Mouse (Mus musculus): ENCODE data around the gene Tfpi.
"Not testable (repeated sequence)": the region's sequence is repeated elsewhere in the genome, so short reads cannot be mapped to it uniquely, and the experiment has no call there.

Tfpi gene

DNA sequence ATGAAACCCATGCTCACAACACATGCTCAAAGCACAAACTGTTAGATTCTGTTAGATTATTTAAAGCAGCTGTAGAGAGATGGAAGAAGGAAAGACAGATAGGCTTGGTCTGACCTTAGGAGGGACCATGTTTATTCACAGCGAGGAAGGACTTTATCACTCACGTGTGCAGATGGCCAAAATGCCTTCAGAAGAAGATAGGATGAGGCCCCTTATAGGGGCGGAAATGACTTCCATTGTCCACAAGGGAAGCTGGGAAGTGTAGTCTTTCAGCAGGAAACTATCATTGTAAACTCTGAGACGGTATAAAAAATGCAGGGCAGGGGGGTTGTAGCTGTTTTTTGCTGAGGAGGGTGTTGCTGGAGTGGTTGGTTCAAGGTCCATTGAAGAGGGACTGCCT is at the start of gene Tfpi:
Gene Tfpi, minus strand, starts transcription at position 199 of the 400 bp plus-strand sequence.
- no peak for DNase-seq (ENCODE audit: low read depth, low spot score)

DNA sequence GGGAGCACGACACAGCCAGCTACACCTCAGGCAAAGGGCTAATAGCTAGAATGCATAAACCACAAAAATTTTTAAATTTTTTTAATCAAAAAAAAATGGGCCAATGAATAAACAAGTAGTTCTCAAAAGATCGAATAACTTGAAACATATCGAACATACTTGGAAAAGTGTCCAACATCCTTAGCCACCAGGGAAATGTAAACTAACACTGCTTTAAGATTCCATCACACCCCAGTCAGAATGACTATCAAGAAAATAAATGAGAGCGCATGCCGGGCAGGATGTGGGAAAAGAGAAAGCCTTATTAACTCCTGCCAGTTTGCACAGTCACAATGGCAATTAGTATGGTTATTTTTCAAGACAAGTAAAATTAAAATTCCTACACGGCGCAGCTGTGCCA is 49.6 kb upstream of the Tfpi start:
- no peak for DNase-seq (ENCODE audit: low read depth, low spot score)

- DNase-seq (ENCODE audit: low read depth, low spot score): no peak
Measured at GRCm38 (mm10) chr2:84525806-84526205, 49.2 kb upstream of the Tfpi start.

DNA sequence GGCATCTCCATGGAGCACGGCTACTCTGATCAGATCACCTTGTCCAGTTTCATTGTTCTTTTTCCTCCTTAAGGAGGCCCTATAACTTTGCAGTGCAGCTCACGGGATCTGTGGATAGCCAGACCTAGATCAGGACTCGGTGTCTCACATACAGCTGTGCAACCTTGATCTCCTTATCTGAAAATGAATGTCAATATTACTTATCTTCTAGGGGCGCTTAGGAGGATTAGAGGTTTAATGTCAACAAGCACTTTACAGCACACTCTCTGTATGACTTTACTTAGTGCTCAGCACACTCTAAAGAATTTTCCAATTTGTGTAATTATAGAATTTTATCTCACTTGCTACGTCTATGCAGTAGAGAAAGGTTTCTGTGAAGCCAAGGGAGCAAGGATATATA is 48.5 kb upstream of the Tfpi start:
- no peak for DNase-seq (ENCODE audit: low read depth, low spot score)

- no peak for DNase-seq (ENCODE audit: low read depth, low spot score)
Measured at GRCm38 (mm10) chr2:84523994-84524393, 47.4 kb upstream of the Tfpi start.

GRCm38 (mm10) chr2:84523103-84523865 is 46.7 kb upstream of the Tfpi start:
- DNase-seq (ENCODE audit: low read depth, low spot score): no peak

DNA sequence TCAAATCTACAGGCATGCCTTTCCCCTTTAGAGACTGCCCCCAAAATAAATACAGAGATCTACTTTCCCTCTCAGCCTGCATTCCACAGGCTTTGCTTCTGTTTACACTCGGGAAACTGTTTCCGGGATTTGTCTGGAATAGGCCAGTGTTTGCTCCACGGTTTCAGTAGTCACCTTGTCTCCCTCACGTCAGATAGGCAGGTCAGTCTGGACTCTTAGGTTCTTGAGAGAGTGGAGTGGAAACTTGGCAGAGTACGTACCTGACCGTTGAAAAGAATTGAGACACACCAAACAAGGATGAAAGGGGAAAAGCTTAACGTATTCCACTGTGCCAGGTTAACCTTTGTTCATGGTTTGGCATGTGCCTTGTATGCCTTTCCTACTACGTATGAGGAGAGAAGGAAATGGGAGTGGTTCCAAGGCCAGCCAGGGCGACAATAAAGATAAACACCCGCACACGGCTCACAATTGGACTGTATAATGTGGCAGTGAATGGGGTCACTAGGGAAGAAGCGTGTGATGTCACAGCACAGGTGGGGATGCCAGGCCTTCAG is 43.0 kb upstream of the Tfpi start:
- no peak for DNase-seq (ENCODE audit: low read depth, low spot score)

DNA sequence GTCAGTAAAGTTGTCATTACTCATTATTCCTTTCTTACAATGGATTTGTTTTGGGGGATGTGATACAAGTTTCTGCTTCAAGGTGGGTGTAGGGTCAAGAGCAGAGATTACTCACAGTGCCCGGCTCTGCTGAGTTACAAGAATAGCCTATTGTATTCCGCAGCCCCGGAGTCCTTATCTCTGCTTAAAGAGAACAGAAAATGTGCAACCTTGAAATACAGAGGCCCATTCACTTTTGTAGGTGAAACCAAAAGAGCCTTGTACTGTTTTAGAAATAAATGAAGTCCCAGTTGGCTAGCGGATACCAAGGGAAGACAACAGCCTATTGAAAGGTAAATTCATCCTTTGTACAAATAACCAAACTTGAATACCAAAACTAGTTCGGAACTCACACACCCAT is 42.2 kb upstream of the Tfpi start:
- no peak for DNase-seq (ENCODE audit: low read depth, low spot score)

DNA sequence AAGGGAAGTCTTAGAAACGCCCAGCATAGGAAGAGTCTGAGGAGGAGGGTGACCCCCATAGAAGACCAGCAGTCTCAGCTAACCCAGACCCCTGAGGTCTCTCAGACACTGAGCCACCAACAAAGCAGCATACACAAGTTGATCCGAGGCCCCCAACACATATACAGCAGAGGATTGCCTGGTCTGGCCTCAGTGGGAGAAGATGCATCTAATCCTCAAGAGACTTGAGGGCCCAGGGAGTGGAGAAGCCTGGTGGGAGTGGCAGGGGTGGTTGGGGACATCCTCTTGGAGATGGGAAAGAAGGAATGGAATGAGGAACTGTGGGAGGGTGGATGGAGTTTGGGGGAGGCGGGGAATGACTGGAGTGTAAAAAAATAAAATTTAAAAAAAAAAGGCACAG is 36.7 kb upstream of the Tfpi start:
- DNase-seq (ENCODE audit: low read depth, low spot score): no peak

GRCm38 (mm10) chr2:84511508-84511907 is 34.9 kb upstream of the Tfpi start:
- no peak for DNase-seq (ENCODE audit: low read depth, low spot score)

- DNase-seq (ENCODE audit: low read depth, low spot score): no peak
Measured at GRCm38 (mm10) chr2:84511036-84511435, 34.5 kb upstream of the Tfpi start.

DNA sequence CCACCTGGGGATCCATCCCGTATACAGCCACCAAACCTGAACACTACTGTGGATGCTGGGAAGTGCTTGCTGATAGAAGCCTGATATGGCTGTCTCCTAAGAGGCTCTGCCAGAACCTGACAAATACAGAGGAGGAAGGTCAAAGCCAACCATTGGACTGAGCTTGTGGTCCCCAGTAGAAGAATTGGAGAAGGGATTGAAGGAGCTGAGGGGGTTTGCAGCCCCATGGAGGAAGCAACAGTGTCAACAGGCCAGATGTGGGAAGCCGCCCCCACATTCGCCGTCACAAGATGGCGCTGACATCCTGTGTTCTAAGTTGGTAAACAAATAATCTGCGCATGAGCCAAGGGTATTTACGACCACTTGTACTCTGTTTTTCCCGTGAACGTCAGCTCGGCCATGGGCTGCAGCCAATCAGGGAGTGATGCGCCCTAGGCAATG is 28.4 kb upstream of the Tfpi start:
- DNase-seq (ENCODE audit: low read depth, low spot score): not testable (repeated sequence)

DNA sequence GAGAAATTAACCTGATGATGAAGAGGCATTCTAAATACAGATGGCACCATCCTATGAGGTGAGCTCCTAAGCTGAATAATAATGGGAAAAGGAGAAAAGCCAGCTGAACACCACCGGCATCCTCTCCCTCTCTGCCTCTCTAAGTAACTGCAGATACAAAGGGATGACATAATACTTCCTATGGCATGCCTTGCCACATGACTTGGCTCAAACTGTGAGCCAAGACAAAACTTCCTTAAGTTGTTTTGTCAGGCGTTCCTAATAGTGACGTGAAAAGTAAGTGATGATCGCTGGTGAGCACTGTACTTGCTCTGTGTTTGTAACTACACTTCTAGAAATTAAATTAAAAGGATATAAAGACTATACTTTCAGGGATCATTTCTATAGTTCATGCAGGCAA is 27.7 kb upstream of the Tfpi start:
- DNase-seq (ENCODE audit: low read depth, low spot score): no peak

GRCm38 (mm10) chr2:84498921-84499320 is 22.3 kb upstream of the Tfpi start:
- no peak for DNase-seq (ENCODE audit: low read depth, low spot score)

- DNase-seq (ENCODE audit: low read depth, low spot score): no peak
Measured at GRCm38 (mm10) chr2:84495108-84495507, 18.5 kb upstream of the Tfpi start.

GRCm38 (mm10) chr2:84493626-84494025 is 17.1 kb upstream of the Tfpi start:
- no peak for DNase-seq (ENCODE audit: low read depth, low spot score)

- no peak for DNase-seq (ENCODE audit: low read depth, low spot score)
Measured at GRCm38 (mm10) chr2:84491715-84492114, 15.1 kb upstream of the Tfpi start.

DNA sequence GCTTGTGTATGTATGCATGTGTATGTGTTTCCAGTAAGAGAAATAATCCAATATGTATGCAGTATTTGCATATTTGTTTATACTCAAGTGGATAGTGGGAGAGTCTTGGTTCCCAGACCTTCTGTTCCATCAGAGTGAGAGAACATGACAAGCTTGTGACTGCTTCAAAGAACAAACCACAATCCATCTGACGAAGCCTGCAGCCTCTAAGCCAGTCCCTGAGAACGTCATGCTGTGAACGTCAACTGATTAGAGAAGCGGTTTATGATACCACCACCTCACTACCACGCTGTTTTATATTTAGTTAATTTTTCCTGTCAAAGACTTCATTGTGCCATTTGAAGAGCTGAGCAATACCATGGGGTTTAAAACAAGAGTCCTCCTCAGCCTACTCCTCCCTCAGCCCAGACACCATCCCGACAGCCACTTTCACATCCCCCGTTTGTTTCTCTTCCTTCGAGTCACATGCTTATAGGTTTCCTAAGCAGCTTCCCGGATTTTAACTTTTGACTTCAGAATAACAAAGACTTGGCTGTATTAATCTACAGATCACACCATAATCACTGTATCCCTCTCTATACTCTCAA is 11.2 kb upstream of the Tfpi start:
- DNase-seq (ENCODE audit: low read depth, low spot score): no peak

DNA sequence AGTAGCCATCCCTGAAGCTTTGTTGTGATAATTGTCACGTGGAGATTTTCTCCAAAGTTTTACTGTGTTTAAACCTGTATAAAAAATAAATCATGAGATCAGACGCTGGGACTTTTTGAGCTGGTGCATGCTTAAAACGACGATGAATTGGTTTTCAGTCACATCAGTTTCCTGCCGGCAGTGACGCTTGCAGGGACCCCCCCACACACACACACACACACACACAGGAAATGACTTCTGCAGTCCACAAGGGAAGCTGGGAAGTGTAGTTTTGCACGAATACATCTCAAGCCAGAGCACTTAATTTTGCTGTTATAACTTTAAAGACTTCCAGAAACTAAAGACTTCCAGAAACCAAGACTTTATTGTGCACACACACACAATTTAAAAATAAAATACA is 5.3 kb upstream of the Tfpi start:
- peak; percentile 39 for DNase-seq (ENCODE audit: low read depth, low spot score)

GRCm38 (mm10) chr2:84479036-84479435 is 2.5 kb upstream of the Tfpi start:
- DNase-seq (ENCODE audit: low read depth, low spot score): no peak

GRCm38 (mm10) chr2:84477759-84478158 is 1.2 kb upstream of the Tfpi start:
- no peak for DNase-seq (ENCODE audit: low read depth, low spot score)

DNA sequence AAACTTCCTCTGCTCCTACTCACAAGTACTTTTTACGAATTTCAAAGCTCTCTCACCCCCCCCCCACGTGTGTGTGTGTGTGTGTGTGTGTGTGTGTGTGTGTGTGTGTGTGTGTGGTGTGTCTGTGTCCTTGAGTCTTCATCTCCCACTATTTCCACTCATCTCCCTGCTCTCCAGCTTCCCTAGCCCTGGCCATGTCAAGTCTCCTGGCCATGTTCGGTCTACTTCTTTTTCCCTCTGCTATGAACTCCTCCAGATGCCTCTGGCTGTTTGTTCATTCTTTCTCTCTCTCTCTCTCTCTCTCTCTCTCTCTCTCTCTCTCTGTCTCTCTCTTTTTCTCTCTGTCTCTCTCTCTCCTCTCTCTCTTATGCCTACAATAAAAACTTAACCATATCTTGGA is 444 bp downstream of the Tfpi start:
- no peak for DNase-seq (ENCODE audit: low read depth, low spot score)

DNA sequence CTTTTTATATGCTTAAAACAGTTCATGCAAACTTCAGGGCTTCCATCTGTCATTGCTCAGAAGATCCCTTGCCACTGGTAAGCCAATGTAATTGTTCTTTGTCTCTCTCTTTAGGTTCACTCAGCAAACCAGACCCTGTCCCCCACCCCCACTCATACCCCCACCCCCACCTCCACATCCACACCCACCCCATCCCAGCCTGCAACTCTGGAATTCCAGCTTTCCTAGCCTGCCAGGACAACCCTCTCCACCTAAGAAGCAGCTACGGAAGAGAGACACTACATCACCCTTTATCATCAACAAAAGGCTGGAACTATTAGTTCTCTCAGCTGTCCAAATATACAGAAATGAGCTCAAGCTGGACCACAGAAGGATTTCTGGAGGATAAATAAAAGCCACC is 974 bp downstream of the Tfpi start:
- DNase-seq (ENCODE audit: low read depth, low spot score): no peak

All from brain, embryonic 18.5 days (tissue).